Mouse (Mus musculus) limb, embryonic 14.5 days (tissue): ENCODE data around the gene Rad23b. TPM values are rescaled to one million over a fixed set of nuclear protein-coding genes. Genes with fewer than 3 reads are reported as not detected.
"Not testable (repeated sequence)": the region's sequence is repeated elsewhere in the genome, so short reads cannot be mapped to it uniquely, and the experiment has no call there.

Experiments
- ATAC-seq: fragments of 200-750 bp; cut with Nextera tagmentation; 2 replicates; pipeline ENCODE4 v1.8.0; 2017; ENCODE audit warnings: low read depth, moderate number of reproducible peaks, moderate TSS enrichment; ENCODE audit not compliant: low FRiP score
- DNase-seq: peaks from one replicate; pipeline ENCODE4 v3.0.0-alpha.2; 2015; ENCODE audit warnings: low spot score
- H3K27ac ChIP-seq: fragments of 300-500 bp; sonication (generic); replicated peaks from 2 replicates; pipeline ENCODE4 v1.5.1; 2014; ENCODE audit warnings: low read depth, mild to moderate bottlenecking, low read length, moderate library complexity, mixed read lengths
- H3K27me3 ChIP-seq: fragments of 300-500 bp; sonication (generic); 2 replicates; pipeline ENCODE4 v1.6.1; 2014; ENCODE audit warnings: low read length, mixed read lengths; ENCODE audit not compliant: control insufficient read depth, insufficient read depth
- H3K36me3 ChIP-seq: fragments of 300-500 bp; sonication (generic); 2 replicates; pipeline ENCODE4 v1.6.1; 2014; ENCODE audit warnings: mild to moderate bottlenecking, low read length, moderate library complexity, mixed read lengths; ENCODE audit not compliant: control insufficient read depth, insufficient read depth
- H3K4me1 ChIP-seq: fragments of 300-500 bp; sonication (generic); 2 replicates; pipeline ENCODE4 v1.6.1; 2014; ENCODE audit warnings: antibody characterized with exemption, low read length, mixed read lengths; ENCODE audit not compliant: control insufficient read depth, insufficient read depth
- H3K4me2 ChIP-seq: fragments of 300-500 bp; sonication (generic); replicated peaks from 2 replicates; pipeline ENCODE4 v1.6.1; 2014; ENCODE audit warnings: low read depth, mild to moderate bottlenecking, low read length, moderate library complexity; ENCODE audit not compliant: severe bottlenecking
- H3K4me3 ChIP-seq: fragments of 300-500 bp; sonication (generic); replicated peaks from 2 replicates; pipeline ENCODE4 v1.5.1; 2014; ENCODE audit warnings: low read length
- H3K9ac ChIP-seq: fragments of 300-500 bp; sonication (generic); 2 replicates; pipeline ENCODE4 v1.6.1; 2014; ENCODE audit warnings: mild to moderate bottlenecking, low read depth, low read length, moderate library complexity; ENCODE audit not compliant: severe bottlenecking
- H3K9me3 ChIP-seq: fragments of 300-500 bp; sonication (generic); 2 replicates; pipeline ENCODE4 v1.6.1; 2016; ENCODE audit warnings: low read length; ENCODE audit not compliant: control insufficient read depth
- POLR2A ChIP-seq: fragments of 200-500 bp; IDR thresholded peaks from 2 replicates; pipeline ENCODE4 v1.8.0; 2012; ENCODE audit warnings: inconsistent platforms, mild to moderate bottlenecking, moderate library complexity, borderline replicate concordance; ENCODE audit not compliant: insufficient read depth, insufficient read length; ENCODE audit errors: extremely low read depth
- WGBS: fragments of 180-500 bp; shearing (Covaris S2); extraction: QIAGEN DNeasy Blood & Tissue Kit; methylation state at CpG from one replicate; pipeline ENCODE4 v1.1.7; 2014; 5-methylcytosine and 5-hydroxymethylcytosine counted together
- polyA plus RNA-seq, 2 experiments: library from polyadenylated mRNA; depleted of rRNA in 1 of 2; stranded (reverse) in 1 of 2; unstranded in 1 of 2; fragments of >200 nt; fragmentation: Nextera tagmentation in 1 of 2; extraction: Ambion mirVana in 1 of 2; gene quantifications; 2 replicates each; pipeline versions ENCODE4 v1.2.1 to v1.2.3; 2012 to 2014

Gene Rad23b
- polyA plus RNA-seq, 2 experiments = 88.8 to 179 TPM

- Histone ChIP-seq H3K27me3 (no peaks in the 10 kb centered on the region), H3K27ac (no peak overlapping the region), H3K9me3 (no peaks in the 10 kb centered on the region), H3K9ac (no peak overlapping the region), H3K4me1 (no peaks in the 10 kb centered on the region), H3K4me2 (no peak overlapping the region), H3K36me3 (no peaks in the 10 kb centered on the region), H3K4me3 (no peak overlapping the region)
- no peak for TF ChIP-seq POLR2A
- DNase-seq = no peak
- WGBS = 99% methylated on average over 16 of the region's 16 CpGs
- no peak for ATAC-seq
Measured at GRCm38 (mm10) chr4:55409025-55409424, 59.2 kb downstream of the Rad23b start.

GRCm38 (mm10) chr4:55409578-55410224, 59.9 kb downstream of the Rad23b start:
- H3K9me3 ChIP-seq, H3K27me3 ChIP-seq, H3K27ac ChIP-seq, H3K36me3 ChIP-seq, ATAC-seq, H3K9ac ChIP-seq, DNase-seq, H3K4me1 ChIP-seq, H3K4me2 ChIP-seq, H3K4me3 ChIP-seq: not testable (repeated sequence)
- 90% methylated on average over 1 of the region's 1 CpGs for WGBS

GRCm38 (mm10) chr4:55415864-55416263, 66.0 kb downstream of the Rad23b start:
- no peak for ATAC-seq
- Histone ChIP-seq H3K9me3 (no peaks in the 10 kb centered on the region), H3K27me3 (no peaks in the 10 kb centered on the region), H3K9ac (no peak overlapping the region), H3K4me3 (no peak overlapping the region), H3K36me3 (no peaks in the 10 kb centered on the region), H3K4me1 (no peaks in the 10 kb centered on the region), H3K27ac (no peak overlapping the region), H3K4me2 (no peak overlapping the region)
- WGBS = 52% methylated on average over 3 of the region's 3 CpGs
- no peak for DNase-seq
- TF ChIP-seq POLR2A = no peak

GRCm38 (mm10) chr4:55426250-55426649, 76.4 kb downstream of the Rad23b start:
- Histone ChIP-seq H3K27ac (no peak overlapping the region), H3K4me1 (no peaks in the 10 kb centered on the region), H3K9ac (no peak overlapping the region), H3K4me2 (no peak overlapping the region), H3K9me3 (no peaks in the 10 kb centered on the region), H3K4me3 (no peak overlapping the region), H3K36me3 (no peaks in the 10 kb centered on the region), H3K27me3 (no peaks in the 10 kb centered on the region)
- 77% methylated on average over 4 of the region's 4 CpGs for WGBS
- ATAC-seq = no peak
- no peak for TF ChIP-seq POLR2A
- DNase-seq = no peak

Other genes starting within 250 kb of the Rad23b start
- 57.1 and 65.6 TPM in 2 replicates for gene Klf4, start 182.4 kb downstream of the Rad23b start, polyA plus RNA-seq (2012; rRNA removed)
- 30.0 and 31.3 TPM in 2 replicates for gene Klf4, start 182.4 kb downstream of the Rad23b start, polyA plus RNA-seq (2014; fragmentation: Nextera tagmentation; extraction: Ambion mirVana)